8 mouse cellular contexts compared by ENCODE assay signal in genomic region chr6:53217234-53218015, GRCm38 (mm10).
DNase-seq lines count a peak whose midpoint lies in the region; ATAC-seq and TF ChIP-seq lines count a peak whose summit lies in the region.

No protein-coding gene starts in this region.

- no peak for TF ChIP-seq POLR2A in thymus, adult 2 months (IDR thresholded peaks at IDR 0.05; ENCODE audit: control insufficient read depth, extremely low read depth, insufficient read depth, low read length, poor library complexity)

- WGBS in forebrain, postnatal 0 days = 58% methylated on average over 10 of the region's 10 CpGs
- WGBS in forebrain, embryonic 15.5 days = 56% methylated on average over 10 of the region's 10 CpGs
- WGBS in thymus, adult 2 months = 87% methylated on average over 10 of the region's 10 CpGs

- H3K27me3 ChIP-seq in forebrain, postnatal 0 days (ENCODE audit: insufficient read depth, low read length) = no peaks in the 10 kb centered on the region
- H3K27me3 ChIP-seq in forebrain, embryonic 15.5 days = no peaks in the 10 kb centered on the region
- no peaks in the 10 kb centered on the region for H3K27me3 ChIP-seq in thymus, adult 2 months (ENCODE audit: control insufficient read depth, insufficient read depth, low read length)
- H3K27me3 ChIP-seq in splenic B cell, adult 2 months (ENCODE audit: control insufficient read depth, insufficient read depth, low read length, poor library complexity, severe bottlenecking) = no peaks in the 10 kb centered on the region

- H3K4me1 ChIP-seq in forebrain, postnatal 0 days (ENCODE audit: insufficient read depth) = peaks cover 10% of the 10 kb centered on the region; the same call in 1 of the 2 replicates
- peaks cover 29% of the 10 kb centered on the region for H3K4me1 ChIP-seq in forebrain, embryonic 15.5 days
- no peaks in the 10 kb centered on the region for H3K4me1 ChIP-seq in thymus, adult 2 months (replicated peaks; ENCODE audit: control insufficient read depth, insufficient read depth, low read length)

- no peaks in the 10 kb centered on the region for H3K9me3 ChIP-seq in forebrain, postnatal 0 days (ENCODE audit: low read length)
- H3K9me3 ChIP-seq in forebrain, embryonic 15.5 days = no peaks in the 10 kb centered on the region

- no peak for DNase-seq in forebrain, postnatal 0 days
- peak; percentile 17 for DNase-seq in thymus, adult 2 months
- no peak for DNase-seq in thymus, postnatal 0 days (ENCODE audit: low spot score)
- DNase-seq in cerebellum, postnatal 14 days = peak; percentile 83 to 90
- DNase-seq in heart, postnatal 10 days = peak; percentile 50 to 67
- DNase-seq in lung, adult 18-20 months = peak; percentile 24 to 56
- DNase-seq in splenic B cell, adult 2 months (ENCODE audit: low read depth, low spot score) = peak; percentile 22

- intact Hi-C loops in heart, postnatal 10 days (cut with DNase I) = loop anchor here (1.0 kb wide), 1 partner anchor 504 kb away; no protein-coding TSS in a partner anchor

- no peaks in the 10 kb centered on the region for H3K36me3 ChIP-seq in forebrain, postnatal 0 days (ENCODE audit: insufficient read depth)
- no peaks in the 10 kb centered on the region for H3K36me3 ChIP-seq in forebrain, embryonic 15.5 days
- no peaks in the 10 kb centered on the region for H3K36me3 ChIP-seq in thymus, adult 2 months (ENCODE audit: control insufficient read depth, insufficient read depth, low read length)
- H3K36me3 ChIP-seq in splenic B cell, adult 2 months (ENCODE audit: control insufficient read depth, insufficient read depth, low read length, poor library complexity, severe bottlenecking) = no peaks in the 10 kb centered on the region

- ATAC-seq in forebrain, postnatal 0 days = no peak
- no peak for ATAC-seq in forebrain, embryonic 15.5 days (replicated peaks)

- peak; percentile 54 for TF ChIP-seq CTCF in forebrain, postnatal 0 days (IDR thresholded peaks at IDR 0.05; ENCODE audit: low read depth)
- no peak for TF ChIP-seq CTCF in thymus, adult 2 months (IDR thresholded peaks at IDR 0.05; ENCODE audit: borderline replicate concordance, control insufficient read depth, extremely low read depth, insufficient read depth, low read length, poor library complexity)

- H3K4me3 ChIP-seq in forebrain, postnatal 0 days (ENCODE audit: low read depth, low read length) = no peak overlapping the region
- no peak overlapping the region for H3K4me3 ChIP-seq in forebrain, embryonic 15.5 days
- H3K4me3 ChIP-seq in thymus, adult 2 months (ENCODE audit: control insufficient read depth, insufficient read depth, low read length) = no peak overlapping the region

- no peak overlapping the region for H3K9ac ChIP-seq in forebrain, postnatal 0 days
- H3K9ac ChIP-seq in forebrain, embryonic 15.5 days (replicated peaks) = no peak overlapping the region

- no peak overlapping the region for H3K4me2 ChIP-seq in forebrain, postnatal 0 days (ENCODE audit: low read depth)
- H3K4me2 ChIP-seq in forebrain, embryonic 15.5 days (replicated peaks) = no peak overlapping the region

- no peak overlapping the region for H3K27ac ChIP-seq in forebrain, postnatal 0 days (ENCODE audit: low read depth, low read length)
- H3K27ac ChIP-seq in forebrain, embryonic 15.5 days (replicated peaks) = no peak overlapping the region
- H3K27ac ChIP-seq in thymus, adult 2 months (ENCODE audit: control insufficient read depth, insufficient read depth, low read length) = no peak overlapping the region

Comparison
In these comparisons a context has a peak if more than half of its experiments do, and no peak if none do; other contexts are left out.
1. DNase-seq: peak in thymus, adult 2 months (single experiment), cerebellum, postnatal 14 days (2 of 2), heart, postnatal 10 days (2 of 2), lung, adult 18-20 months (2 of 2) and splenic B cell, adult 2 months (single experiment); none in forebrain, postnatal 0 days (single experiment) and thymus, postnatal 0 days (single experiment).